Mouse (Mus musculus) liver (tissue): ENCODE data around the gene Trf.

ENCODE experiments used
- DNase-seq: peaks from one replicate; pipeline ENCODE4 v3.0.0-alpha.2; 2020; ENCODE audit warnings: mixed read lengths

Trf gene

GRCm38 (mm10) chr9:103230151-103230951 lies at the start of gene Trf, which contains the start of gene Gm20425:
TSS of gene Trf (minus strand) at chr9:103230444.
TSS of gene Gm20425 (minus strand) at chr9:103230307.
- DNase-seq = peak; percentile 70

- no peak for DNase-seq
These were observed 46.6 kb upstream of the Trf start for GRCm38 (mm10) chr9:103276876-103277275.

- peak; percentile 26 for DNase-seq
These were observed 45.4 kb upstream of the Trf start for GRCm38 (mm10) chr9:103275676-103276075.

GRCm38 (mm10) chr9:103274819-103275218 lies 44.6 kb upstream of the Trf start:
- DNase-seq = peak; percentile 48

- DNase-seq = no peak
These were observed 40.9 kb upstream of the Trf start for GRCm38 (mm10) chr9:103271104-103271503.

GRCm38 (mm10) chr9:103265778-103266177 lies 35.5 kb upstream of the Trf start:
- DNase-seq = peak; percentile 35

GRCm38 (mm10) chr9:103252906-103253305 lies 22.7 kb upstream of the Trf start:
- DNase-seq = no peak

- no peak for DNase-seq
These were observed 18.4 kb upstream of the Trf start for GRCm38 (mm10) chr9:103248618-103249017.

- DNase-seq = no peak
These were observed 16.4 kb upstream of the Trf start for GRCm38 (mm10) chr9:103246526-103247168.

- peak; percentile 28 for DNase-seq
These were observed 13.4 kb upstream of the Trf start for GRCm38 (mm10) chr9:103243640-103244039.

- no peak for DNase-seq
These were observed 11.0 kb upstream of the Trf start for GRCm38 (mm10) chr9:103241206-103241605.

- no peak for DNase-seq
These were observed 9.2 kb upstream of the Trf start for GRCm38 (mm10) chr9:103239471-103239870.

- no peak for DNase-seq
These were observed 4.4 kb upstream of the Trf start for GRCm38 (mm10) chr9:103234565-103235165.

GRCm38 (mm10) chr9:103234059-103234458 lies 3.8 kb upstream of the Trf start:
- DNase-seq = no peak

GRCm38 (mm10) chr9:103233006-103233395 lies 2.8 kb upstream of the Trf start:
- peak; percentile 43 for DNase-seq

GRCm38 (mm10) chr9:103232232-103233005 lies 2.2 kb upstream of the Trf start:
- no peak for DNase-seq

GRCm38 (mm10) chr9:103229037-103229867 lies 992 bp downstream of the Trf start:
- no peak for DNase-seq

GRCm38 (mm10) chr9:103228370-103229003 lies 1.8 kb downstream of the Trf start:
- no peak for DNase-seq

GRCm38 (mm10) chr9:103227760-103228159 lies 2.5 kb downstream of the Trf start:
- no peak for DNase-seq

- DNase-seq = no peak
These were observed 3.4 kb downstream of the Trf start for GRCm38 (mm10) chr9:103226806-103227205.

- DNase-seq = peak; percentile 34
These were observed 4.8 kb downstream of the Trf start for GRCm38 (mm10) chr9:103225464-103225863.

GRCm38 (mm10) chr9:103224721-103225120 lies 5.5 kb downstream of the Trf start:
- no peak for DNase-seq
